17 mouse cellular contexts compared by ENCODE assay signal in the genomic region with DNA sequence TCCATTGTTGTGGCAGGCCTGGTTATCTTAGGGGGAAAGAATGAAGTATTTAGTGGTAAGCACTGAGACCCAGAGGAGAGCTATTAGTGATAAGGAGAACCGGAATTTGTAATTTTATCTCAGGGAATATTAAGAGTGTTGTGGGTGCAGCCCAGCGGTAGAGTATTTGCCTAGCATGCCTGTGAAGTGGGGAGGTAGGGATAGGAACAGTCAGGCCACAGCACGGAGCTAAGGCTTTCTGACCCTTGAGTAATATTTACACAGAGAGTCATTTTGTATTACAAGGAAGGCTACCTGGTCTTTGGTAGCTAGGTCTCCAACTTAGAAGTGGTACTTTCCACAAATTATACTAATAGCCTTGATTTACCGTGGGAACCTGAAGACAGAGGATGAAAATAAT.
"Had no signal": no experiment of that assay in that cellular context is flagged by ENCODE, and none has a peak within 500 bp of the region (broad histone marks: within the 10 kb centered on the region; RNA-seq: fewer than 3 reads in every experiment).

No protein-coding gene starts in this region.

- H3K27me3 ChIP-seq: limb, embryonic 13.5 days; liver, embryonic 12.5 days; liver, embryonic 15.5 days had no signal

- H3K36me3 ChIP-seq: limb, embryonic 10.5 days; limb, embryonic 13.5 days; liver, embryonic 12.5 days; liver, embryonic 15.5 days; midbrain, embryonic 10.5 days had no signal

- DNase-seq: kidney, adult 18-20 months; kidney, adult 9 months; kidney, postnatal 25 days; layer of hippocampus, adult 9-11 months; liver; midbrain, embryonic 14.5 days; thymus, postnatal 36 days had no signal

- ATAC-seq: hindbrain, postnatal 0 days; inflammation-experienced regulatory T-cells, adult 6 months; intestine, embryonic 16.5 days; liver, embryonic 12.5 days had no signal

- H3K9me3 ChIP-seq: limb, embryonic 10.5 days; limb, embryonic 13.5 days; liver, embryonic 12.5 days; liver, embryonic 15.5 days; midbrain, embryonic 10.5 days had no signal

- H3K4me2 ChIP-seq: limb, embryonic 13.5 days; liver, embryonic 12.5 days; liver, embryonic 15.5 days had no signal

- H3K9ac ChIP-seq: limb, embryonic 13.5 days; liver, embryonic 12.5 days; liver, embryonic 15.5 days had no signal

- H3K27ac ChIP-seq: hindbrain, postnatal 0 days; layer of hippocampus, adult 2 months; limb, embryonic 10.5 days; limb, embryonic 13.5 days; liver, embryonic 12.5 days; liver, embryonic 15.5 days; macrophage; midbrain, embryonic 10.5 days had no signal

- H3K4me3 ChIP-seq: layer of hippocampus, adult 2 months; limb, embryonic 10.5 days; limb, embryonic 13.5 days; liver, embryonic 12.5 days; liver, embryonic 15.5 days; midbrain, embryonic 10.5 days had no signal
